Mouse (Mus musculus) heart, adult 9 months (tissue): ENCODE results near the gene 1110017D15Rik.

Experiments
- DNase-seq, 2 experiments: peaks; one replicate each; pipeline ENCODE4 v3.0.0; 2022; ENCODE audit warnings: low spot score in 2 of 2

1110017D15Rik gene

DNA sequence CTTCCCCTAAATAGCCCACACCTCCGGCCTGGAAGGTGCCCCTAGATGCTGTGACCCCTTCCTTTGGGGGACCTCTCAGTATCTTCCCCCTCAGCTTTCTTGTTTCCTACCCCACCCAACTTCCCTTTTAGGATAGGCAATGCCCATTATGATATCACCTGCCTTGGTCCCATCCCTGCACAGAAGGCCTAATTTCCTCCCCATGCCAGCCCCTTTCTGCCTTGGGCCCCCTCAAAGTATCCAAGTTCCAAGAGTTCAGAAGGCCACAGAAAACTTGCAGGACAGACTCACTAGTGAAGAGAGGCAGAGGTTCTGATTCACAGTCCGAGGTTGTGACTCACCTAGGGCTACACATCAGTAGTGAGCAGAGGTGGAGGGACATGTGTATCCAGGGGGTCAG is at the start of gene 1110017D15Rik:
1110017D15Rik (minus strand) TSS at position 101 of the 400 bp plus-strand sequence.
- no peak for DNase-seq

DNA sequence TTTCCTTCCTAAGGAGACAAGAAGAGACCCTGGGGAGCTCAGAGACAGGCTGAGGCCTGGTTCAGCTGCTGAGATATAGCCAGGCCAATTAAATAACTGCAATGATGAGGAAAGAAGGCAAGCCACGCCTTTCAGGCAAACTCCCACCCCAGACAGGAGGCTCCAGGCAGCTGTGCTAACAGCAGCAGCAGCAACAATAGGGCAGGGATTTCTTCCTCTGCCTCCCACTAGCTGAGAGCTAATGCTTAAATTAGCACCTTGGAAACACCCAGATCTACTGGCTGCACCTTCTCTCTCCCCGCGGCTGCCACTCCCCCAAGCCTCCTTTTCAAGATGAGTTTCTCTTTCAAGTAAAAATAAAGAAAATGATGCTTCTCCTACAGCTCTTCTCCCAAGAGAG is 49.0 kb upstream of the 1110017D15Rik start:
- peak in 1 of 2 experiments; percentile 36 for DNase-seq

DNA sequence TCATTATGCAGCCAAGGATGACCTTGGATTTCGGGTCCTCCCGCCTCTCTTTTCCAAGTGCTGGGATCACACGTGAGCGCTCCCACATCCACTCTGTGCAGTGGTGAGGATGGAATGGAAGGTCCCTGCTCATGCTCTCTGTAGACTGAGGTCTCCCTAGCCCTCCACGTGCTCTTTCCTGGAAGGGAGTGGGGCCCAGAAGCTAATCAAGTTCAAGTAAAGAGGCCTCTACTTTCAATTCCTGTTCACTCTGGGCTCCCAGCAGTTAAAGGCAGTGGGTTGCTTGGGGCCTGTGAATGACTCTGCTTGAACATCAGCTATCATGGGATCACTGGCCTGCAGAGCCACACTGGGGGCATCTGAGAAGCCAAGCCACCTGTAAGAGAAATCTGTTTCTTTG is 46.2 kb upstream of the 1110017D15Rik start:
- no peak for DNase-seq

DNA sequence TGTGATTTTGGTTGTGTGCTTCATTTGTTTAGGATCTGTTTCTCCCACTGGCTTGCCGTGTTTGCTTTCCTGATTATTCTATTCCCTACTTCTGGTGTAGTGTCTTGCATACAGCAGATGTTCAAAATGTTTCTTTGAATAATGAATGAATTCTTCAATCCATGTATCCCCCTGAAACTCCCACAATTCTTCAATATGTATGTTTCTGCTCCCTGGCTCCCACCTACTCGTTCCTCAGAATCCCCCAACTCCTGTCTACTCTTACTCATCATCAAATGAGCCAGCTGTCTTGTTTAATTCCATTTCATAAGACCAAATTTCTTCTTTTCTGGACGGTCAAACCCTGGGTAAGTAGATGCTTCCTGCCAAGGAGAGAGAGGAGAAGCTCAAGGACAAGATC is 40.0 kb upstream of the 1110017D15Rik start:
- DNase-seq = no peak

DNA sequence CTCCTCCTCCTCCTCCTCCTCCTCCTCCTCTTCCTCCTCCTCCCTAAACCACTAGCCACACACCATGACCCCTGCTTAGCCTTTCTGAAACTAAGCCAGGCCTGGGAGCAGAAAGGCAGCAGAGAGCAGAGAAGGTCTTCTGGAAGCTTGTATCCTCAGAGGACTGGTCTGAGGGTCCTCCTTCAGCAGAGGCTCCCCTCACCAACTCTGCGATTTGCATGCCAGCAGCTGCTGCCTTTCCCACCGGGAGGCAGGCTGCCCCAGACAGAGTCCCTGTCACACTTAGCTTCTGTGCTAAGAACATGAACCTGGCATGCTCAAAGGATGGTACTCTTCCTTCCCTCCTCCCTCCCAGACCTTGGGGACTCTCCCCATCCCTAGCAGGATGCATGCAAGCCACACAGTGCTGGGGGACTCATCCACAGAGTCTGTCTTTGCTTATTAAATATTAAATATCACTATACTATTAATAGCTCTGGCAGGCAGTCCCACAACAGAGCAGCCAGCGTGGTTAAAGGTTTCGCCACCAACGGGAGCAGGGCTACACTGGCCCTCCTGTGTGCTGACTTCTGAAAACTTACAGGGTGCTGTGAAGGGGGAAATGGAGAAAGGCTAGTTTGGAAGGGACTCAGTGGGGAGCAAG is 39.3 kb upstream of the 1110017D15Rik start:
- DNase-seq = no peak

DNA sequence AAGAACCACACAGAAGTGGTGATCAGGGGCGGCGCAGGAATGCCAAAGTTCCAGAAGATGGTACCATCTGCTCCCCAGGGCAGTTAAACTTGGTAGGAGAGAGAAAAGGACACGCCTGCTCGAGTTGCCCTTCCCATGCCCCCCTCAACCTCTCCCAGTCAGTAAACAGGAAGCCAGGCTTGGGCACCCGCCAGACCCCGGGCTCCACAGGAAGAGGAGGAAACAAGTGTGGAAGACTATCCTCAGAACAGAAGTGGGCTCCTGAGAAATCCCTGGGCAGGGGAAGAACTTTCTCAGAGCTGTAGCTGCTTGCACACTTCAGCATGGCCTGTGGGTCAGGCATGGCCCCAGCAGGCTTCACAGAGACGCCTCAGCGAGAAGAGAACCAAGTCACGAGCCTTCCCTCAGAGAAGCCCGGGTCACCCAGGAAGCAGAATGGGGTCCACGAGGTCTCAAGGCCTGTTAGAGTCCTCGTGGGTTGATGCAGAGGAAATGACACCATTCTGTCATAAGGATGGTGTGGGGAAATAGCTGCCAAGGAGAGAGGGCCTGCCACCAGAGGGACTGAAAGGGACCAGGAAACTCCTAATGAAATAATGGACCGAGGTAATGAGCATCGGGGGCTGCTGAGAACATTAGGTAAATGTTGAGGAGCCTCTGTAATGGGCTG is 38.0 kb upstream of the 1110017D15Rik start:
- peak; percentile 79 to 83 for DNase-seq

DNA sequence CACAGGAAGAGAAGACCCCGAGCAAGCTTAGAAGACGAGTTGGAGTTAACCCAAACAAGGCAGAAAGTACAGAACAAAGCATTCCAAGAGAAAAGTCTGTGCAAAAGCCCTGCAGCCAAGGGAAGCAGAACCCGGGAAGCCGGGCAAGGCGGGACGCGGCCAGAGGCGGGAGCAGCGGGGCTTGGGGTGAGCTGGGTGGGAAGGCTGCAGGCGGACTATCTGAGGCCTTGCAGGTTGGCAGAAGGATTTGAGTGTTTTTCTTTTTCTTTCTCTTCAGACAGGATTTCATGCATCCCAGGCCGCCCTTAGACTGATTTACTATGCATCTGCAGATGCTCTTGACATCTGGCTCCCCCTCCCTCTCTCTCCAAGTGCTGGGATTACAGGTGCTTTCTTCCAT is 36.0 kb upstream of the 1110017D15Rik start:
- DNase-seq = no peak

DNA sequence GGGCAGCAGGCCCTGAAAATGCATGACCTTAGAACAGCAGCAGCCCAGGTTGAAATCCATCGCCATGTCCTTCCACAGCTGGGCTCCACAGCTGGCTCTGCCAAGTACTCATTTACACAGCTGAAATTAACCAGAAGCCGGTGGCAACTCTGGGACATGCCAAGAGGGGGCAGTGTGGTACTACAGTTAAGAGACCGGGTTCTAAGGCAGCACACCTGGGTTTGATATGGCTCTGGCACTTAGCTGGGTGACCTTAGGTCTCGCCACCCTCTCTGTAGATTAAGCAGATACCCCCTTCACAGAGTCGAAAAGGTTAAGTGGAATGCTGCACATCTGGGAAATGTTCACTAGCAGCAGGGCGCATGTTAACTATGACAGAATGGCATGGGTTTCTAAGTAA is 35.4 kb upstream of the 1110017D15Rik start:
- DNase-seq = peak; percentile 59 to 76

DNA sequence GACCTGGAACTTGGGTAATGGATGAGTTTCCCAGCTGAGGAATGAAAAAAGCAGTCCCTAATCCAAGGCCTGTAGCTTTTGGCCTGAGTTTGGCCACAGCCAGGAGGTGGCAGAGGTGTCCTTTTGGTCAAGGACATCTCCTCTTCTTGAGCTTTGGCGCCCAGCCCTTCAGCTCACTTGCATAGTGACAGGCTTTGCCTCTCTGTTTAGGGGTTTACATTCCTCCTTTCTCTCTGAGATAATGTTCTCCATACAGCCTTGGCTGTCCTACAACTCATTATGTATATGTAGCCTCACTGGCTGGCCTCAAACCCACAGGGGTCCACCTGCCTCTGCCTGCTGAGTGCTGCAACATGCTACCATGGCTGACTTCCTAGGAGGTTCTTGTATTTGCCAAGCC is 30.0 kb upstream of the 1110017D15Rik start:
- no peak for DNase-seq

DNA sequence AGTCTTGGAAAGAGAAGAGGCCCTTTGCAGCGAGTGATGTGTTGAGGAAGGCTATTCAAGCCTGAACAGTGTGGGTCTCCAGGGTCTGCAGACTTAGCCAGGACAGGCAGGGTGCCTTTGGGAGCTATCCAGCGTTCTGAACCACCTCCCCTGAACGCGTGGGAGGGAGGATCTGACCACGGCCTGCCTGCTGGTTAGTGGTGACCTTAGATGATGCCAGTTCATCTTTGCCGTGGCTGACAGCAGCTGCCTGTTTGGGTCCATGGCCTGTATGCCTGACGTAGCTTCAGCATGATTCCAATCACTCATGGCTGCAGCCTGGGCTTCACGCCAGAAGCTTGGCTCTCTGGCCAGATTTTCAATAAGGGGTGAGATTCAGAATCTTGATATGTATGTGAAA is 28.9 kb upstream of the 1110017D15Rik start:
- DNase-seq = no peak

DNA sequence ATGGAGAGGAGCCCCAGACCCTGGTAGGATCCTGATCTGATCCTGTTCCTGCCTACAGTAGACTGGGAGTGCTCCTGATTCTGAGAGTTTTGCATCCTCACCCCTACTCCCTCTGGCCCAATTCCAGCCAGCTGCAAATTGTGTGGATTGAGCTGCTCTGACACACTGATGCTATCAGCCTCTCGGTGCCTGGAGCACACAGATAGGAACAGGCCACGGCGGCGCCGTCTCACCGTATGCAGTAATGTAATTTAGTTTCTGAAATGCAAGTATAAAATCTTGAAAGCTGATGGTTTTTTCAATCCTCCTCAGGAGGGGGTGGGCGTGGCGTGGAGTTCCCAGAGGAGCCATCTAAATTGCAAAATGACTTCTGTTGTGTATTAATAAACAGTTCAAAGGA is 25.0 kb upstream of the 1110017D15Rik start:
- DNase-seq = no peak

DNA sequence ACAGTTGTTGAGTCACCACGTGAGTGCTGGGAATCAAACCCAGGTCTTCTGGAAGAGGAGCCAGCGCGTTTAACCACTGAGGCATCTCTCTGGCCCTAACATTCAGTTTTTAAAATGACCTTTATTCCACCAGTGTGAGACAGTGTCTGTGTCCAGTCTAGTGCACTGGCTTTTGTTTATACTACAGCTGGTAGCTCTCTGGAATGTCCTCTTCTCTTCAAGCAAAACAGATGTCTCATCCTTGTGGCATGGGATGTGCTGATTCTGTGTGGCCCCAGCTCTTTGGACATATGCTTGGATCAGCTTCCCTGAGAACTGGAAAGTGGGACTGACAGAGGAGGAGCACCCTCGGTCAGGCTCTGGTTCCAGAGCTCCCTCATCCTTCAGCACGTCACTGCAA is 17.7 kb upstream of the 1110017D15Rik start:
- DNase-seq = no peak

DNA sequence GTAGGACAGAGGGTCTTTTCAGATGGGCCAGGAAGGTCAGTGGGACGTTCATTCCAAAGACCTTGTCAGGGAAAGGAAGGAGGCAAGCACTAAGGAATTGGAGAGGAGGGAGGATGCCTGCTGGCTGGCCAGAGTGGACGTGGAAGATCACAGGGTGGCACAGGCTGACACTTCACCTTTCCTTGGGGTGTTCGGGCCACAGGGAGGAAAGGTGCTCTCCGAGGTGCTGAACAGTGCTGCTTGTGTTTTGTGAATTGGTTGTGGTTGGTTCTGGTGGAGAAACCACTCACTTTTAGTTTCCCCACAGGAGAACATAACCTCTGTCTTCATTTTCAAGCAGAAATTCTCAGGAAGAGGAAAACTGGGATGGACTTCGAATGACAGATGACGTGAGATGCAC is 15.3 kb upstream of the 1110017D15Rik start:
- DNase-seq = no peak

DNA sequence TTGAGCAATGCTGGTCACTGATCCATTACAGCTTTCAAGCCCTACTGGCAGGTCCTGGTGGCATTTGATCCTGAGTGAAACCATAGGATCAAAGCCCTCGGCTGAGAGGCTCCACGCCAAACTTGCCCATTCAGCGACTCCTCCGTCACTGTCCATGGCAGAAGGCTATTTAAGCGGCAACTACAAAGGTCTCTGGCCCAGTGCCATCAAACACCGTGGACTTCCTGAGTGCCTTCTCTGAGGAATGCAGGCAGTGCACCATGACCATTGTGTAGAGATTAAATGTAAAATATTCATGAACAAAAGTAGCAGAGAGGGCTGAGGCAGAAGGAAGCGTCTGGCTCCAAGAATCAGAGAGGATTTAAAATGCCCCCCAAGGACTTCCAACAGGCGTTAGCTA is 10.9 kb upstream of the 1110017D15Rik start:
- DNase-seq = no peak

DNA sequence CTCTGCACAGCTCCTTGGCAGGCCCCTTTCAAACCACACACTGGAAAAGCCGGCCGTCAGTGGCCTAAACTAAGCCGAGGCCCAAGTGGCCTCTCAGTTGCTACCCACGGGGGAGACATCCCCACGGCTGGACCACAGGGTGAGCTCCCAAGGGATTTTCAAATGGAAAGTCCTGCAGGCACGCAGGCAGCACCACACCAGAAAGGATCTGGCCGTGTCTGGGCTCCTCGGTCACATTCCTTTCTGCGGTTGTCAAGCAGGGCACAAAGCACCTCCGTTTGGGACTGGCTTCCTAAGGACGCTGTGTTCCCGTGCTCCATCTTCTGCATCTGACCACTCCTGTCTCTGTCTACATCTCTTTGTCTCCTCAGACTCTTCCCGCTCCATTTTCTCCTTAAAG is 9.9 kb upstream of the 1110017D15Rik start:
- no peak for DNase-seq

DNA sequence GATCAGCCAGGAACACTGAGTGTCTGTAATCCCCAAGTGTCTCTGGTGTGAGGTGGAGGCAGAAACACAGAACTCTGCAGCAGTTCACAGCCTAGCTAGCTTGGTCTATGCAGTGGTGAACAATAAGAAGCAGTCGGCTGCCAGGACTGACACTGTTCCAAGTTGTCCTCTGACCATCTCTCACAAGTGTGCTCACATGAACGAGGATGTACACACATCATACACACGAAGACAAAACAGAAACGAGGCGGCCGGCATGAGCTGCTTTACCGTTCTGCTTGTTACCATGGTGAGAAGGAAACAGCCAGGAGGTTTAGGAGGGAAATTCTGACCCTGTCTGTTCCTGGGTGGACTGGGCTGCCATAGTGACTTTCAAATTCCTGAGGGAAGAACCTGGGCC is 9.4 kb upstream of the 1110017D15Rik start:
- DNase-seq = no peak

DNA sequence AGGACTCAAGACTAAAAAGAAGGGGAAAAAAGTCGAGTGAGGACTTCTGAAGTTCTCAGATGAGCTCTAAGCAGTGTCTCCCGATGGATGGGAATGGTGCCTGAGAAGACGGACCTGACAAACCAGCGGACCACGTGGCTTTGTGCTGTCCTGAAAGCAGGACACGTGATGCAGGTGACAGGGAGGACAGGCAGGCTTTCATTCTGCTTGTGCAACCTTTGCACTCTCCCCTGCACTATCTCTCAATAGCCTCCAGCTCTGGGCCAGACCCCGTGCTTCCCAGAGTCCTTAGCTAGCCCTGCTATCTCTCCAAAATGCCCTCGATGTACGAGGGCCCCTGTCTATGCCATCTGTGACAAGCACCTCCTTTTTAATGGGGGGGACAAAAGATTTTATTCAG is 7.7 kb upstream of the 1110017D15Rik start:
- no peak for DNase-seq

DNA sequence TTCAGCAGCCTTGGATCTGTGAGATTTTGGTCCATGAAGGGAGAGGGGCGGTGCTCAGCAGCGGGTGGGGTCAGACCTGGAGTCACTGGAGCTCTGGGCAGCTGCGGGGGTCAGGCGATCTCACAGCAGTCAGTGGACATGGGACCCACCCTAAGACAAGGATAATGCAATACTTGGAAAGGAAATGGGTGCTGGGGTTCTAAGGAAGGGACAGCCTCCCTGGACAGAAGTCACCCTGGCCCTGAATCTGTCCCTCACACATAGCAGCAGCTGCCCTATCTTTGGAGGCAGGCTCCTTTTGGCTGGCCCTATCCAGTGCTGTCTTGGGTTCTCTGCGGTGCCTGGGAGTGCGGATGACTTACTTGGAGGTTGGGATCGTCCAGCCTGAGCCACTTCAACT is 6.7 kb upstream of the 1110017D15Rik start:
- no peak for DNase-seq

DNA sequence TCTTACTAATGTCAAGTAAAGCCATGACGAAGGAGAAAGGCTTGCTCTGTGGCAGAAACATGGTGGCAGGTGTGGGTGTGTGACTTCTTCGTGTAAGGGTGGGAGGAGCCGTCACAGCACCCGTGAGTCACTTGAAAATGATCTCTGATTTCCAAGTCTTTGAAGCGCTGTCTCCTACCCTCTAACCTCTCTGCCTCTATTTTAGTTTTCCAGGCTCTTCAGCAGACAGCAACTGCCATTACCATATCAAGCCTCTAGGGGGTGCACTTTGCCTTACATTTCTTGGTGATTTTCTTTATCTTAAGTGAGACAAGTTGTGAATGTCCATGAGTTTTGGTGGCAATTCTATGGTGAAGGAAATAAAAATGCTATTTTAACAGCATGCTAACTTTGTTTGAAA is 5.7 kb upstream of the 1110017D15Rik start:
- no peak for DNase-seq

DNA sequence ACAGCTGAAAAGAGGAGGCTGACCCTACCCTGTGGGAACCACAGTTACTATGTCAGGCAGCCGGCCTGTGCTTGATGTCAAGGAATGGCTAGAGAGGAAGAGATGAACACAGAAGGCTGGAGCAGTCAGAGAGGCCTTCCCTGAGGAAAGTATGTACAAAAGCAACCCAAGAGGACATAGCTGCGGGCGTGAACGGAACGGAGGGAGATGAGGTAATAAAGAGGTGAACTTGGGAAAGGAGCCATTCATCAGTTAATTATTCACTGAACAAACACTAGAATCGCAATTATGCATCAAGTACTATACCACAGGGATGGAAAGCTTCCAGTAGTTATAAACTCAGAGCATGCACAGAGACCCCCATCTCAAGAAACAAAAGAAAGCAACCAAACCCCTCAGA is 5.0 kb upstream of the 1110017D15Rik start:
- no peak for DNase-seq

DNA sequence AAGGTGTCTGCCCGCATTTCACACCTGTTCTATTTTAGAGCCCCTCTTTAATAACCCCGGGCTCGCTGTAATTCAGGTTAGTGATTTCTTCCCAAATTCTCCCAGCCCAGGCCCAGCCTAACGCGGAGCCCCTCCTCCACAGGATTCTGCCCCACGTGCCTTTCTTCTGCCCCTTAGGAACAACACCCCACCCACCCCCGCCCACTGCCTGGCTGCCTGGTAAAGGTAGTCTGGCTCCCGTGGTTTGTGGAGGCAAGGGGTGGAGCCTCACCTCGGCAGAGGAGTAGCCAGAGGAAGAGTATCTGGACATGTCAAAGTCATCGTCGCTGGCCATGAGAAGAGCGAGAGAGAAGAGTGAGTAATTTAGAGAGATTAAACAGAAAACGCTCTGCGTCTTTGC is 3.5 kb upstream of the 1110017D15Rik start:
- no peak for DNase-seq

DNA sequence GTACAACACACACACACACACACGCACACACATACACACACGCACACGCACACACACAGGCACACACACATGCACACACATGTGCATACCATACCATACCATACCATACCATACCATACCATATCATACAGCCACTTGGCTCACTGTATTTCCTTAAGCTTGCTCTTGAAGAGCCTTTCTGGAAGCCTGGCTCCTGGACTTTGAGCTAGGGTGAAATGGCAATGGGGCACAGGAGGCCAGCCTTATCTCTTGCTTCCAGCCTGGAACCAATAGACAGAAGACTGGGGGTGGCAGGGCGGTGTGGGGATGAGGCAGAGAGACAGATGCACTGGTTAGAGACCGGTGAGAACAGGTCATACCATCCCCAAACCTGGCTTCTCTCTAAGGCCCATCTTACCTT is 2.1 kb upstream of the 1110017D15Rik start:
- DNase-seq = no peak

DNA sequence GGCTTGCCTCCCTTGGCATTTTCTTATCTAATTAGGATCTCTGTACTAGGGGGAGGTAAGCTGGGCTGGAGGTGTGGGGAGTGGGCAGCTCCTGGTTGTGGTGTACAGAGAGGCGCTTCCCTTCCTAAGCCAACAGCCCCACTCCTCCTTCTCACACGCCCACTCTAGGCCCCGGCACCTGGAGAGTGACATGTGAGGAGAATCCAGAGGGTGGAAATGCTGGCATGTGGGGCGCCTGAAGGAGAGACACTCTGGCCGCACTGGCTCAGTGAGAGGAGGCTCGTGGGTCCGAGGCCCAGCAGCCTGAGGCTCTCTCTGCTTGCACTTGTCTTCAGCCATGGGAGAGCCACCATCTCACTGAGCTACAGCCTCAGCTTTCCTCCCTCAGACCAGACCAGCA is 1.2 kb upstream of the 1110017D15Rik start:
- no peak for DNase-seq

DNA sequence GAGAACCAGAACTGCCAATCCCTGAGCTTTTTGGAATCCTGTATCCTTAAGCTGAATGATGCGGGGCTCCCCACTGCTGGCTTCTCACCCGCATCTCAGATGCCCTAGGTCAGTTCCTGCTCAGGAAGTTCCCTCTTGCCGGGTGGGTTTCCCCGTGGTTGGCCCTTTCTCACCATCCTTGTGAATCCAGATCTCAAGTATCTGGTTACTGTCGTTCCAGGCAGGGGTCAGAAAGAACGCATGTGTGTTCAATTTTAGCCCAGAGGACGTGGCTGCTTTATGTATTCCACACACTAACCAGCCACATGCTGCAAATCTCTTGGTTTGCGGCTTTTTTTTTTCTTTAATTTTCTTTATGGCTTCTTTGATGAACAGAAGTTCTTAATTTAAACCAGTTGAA is 3.4 kb downstream of the 1110017D15Rik start:
- no peak for DNase-seq
